Mouse (Mus musculus): ENCODE measurements around the gene Pex7. TPM values are rescaled to one million over a fixed set of nuclear protein-coding genes. Genes with fewer than 3 reads are reported as not detected.

Pex7 gene
- polyA plus RNA-seq, 1 experiment from 2014 or later: 44.5 TPM

DNA sequence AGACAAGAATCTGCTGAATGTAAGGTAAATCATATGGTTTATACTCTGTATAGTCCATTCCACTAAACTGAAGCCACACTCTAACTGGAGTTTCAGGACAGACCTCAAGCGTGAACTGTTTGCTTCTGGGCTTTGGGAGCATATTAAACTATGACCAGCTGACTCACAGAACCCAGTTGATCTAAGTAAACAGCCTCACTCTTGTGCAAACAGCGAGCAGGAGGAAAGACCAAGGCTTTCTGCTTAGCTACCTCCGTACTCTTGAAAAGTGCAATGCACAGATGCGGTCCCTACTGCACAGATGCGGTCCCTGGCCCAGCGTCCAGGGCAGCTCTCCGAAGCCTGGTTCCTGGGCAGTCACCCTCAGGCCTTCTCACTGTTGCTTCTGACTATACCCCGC, 30.2 kb downstream of the Pex7 start:
- H3K27me3 ChIP-seq (ENCODE audit: control insufficient read depth, insufficient read depth, low read length): no peaks in the 10 kb centered on the region
- no peak overlapping the region for H3K4me3 ChIP-seq (ENCODE audit: control insufficient read depth in 1 of 2, insufficient read depth in 1 of 2, low read depth in 1 of 2, low read length in 2 of 2)
- 89% methylated on average over 8 of the region's 8 CpGs for WGBS
- H3K36me3 ChIP-seq (ENCODE audit: control insufficient read depth, insufficient read depth, low read length): no peaks in the 10 kb centered on the region
- no peak overlapping the region for H3K4me2 ChIP-seq (ENCODE audit: low read length)
- no peaks in the 10 kb centered on the region for H3K9me3 ChIP-seq (ENCODE audit: control insufficient read depth, low read length)
- H3K4me1 ChIP-seq (ENCODE audit: control insufficient read depth in 2 of 2, insufficient read depth in 2 of 2, low read length in 2 of 2): no peaks in the 10 kb centered on the region; a peak in 1 of 4 replicates
- H3K27ac ChIP-seq (replicated peaks in 1 of 2; ENCODE audit: control insufficient read depth in 1 of 2, insufficient read depth in 1 of 2, low read depth in 2 of 2, low read length in 2 of 2): no peak overlapping the region
- no peak for ATAC-seq (ENCODE audit: insufficient number of reproducible peaks, insufficient read depth, low FRiP score, low read depth)
- no peak overlapping the region for H3K9ac ChIP-seq (ENCODE audit: low read length)

DNA sequence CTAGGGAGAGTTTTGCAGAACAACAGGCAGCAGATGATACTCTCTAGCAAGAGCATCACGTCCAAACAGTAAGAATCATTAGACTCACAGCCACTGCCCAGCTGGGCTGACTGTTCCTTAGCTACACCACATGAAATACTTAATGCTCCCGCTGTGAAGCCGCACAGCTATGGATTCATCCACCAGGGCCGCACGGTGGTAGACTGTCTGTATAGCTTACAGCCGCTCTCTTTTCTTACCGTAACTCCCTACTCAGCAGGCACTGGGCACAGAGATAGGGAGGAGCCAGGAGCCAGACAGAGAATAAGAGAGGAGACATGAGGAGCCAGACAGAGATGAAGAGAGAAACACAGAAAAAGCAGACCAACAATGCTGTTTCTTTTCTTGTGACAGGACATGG, 30.8 kb downstream of the Pex7 start:
- Histone ChIP-seq H3K36me3 (ENCODE audit: control insufficient read depth, insufficient read depth, low read length) (no peaks in the 10 kb centered on the region), H3K4me2 (ENCODE audit: low read length) (no peak overlapping the region), H3K4me1 (ENCODE audit: control insufficient read depth in 2 of 2, insufficient read depth in 2 of 2, low read length in 2 of 2) (no peaks in the 10 kb centered on the region; a peak in 1 of 4 replicates), H3K27ac (replicated peaks in 1 of 2; ENCODE audit: control insufficient read depth in 1 of 2, insufficient read depth in 1 of 2, low read depth in 2 of 2, low read length in 2 of 2) (no peak overlapping the region), H3K4me3 (ENCODE audit: control insufficient read depth in 1 of 2, insufficient read depth in 1 of 2, low read depth in 1 of 2, low read length in 2 of 2) (no peak overlapping the region), H3K27me3 (ENCODE audit: control insufficient read depth, insufficient read depth, low read length) (no peaks in the 10 kb centered on the region), H3K9me3 (ENCODE audit: control insufficient read depth, low read length) (no peaks in the 10 kb centered on the region), H3K9ac (ENCODE audit: low read length) (no peak overlapping the region)
- WGBS: 72% methylated on average over 7 of the region's 7 CpGs
- no peak for ATAC-seq (ENCODE audit: insufficient number of reproducible peaks, insufficient read depth, low FRiP score, low read depth)

DNA sequence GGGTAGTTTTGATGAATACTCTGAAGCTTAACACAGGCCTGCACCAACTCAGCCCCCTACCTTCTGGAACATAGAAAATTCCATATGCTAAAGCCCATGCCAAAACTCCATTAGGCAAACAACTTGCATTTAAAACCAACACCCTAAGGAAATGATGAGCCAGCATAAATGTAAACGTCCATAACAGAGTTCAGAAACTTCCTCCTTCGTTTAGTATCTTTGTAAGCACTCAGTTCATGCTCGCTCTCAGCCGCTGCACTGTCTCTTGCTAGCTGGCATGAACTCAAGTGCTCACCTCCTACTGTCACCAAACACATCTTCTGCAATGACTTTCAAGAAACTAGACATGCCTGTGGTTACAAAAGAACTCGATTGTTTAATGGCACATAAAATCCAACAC, 32.1 kb downstream of the Pex7 start:
- H3K9me3 ChIP-seq (ENCODE audit: control insufficient read depth, low read length): no peaks in the 10 kb centered on the region
- H3K27ac ChIP-seq (replicated peaks in 1 of 2; ENCODE audit: control insufficient read depth in 1 of 2, insufficient read depth in 1 of 2, low read depth in 2 of 2, low read length in 2 of 2): no peak overlapping the region
- no peak overlapping the region for H3K4me3 ChIP-seq (ENCODE audit: control insufficient read depth in 1 of 2, insufficient read depth in 1 of 2, low read depth in 1 of 2, low read length in 2 of 2)
- H3K36me3 ChIP-seq (ENCODE audit: control insufficient read depth, insufficient read depth, low read length): no peaks in the 10 kb centered on the region
- H3K27me3 ChIP-seq (ENCODE audit: control insufficient read depth, insufficient read depth, low read length): no peaks in the 10 kb centered on the region
- no peak overlapping the region for H3K9ac ChIP-seq (ENCODE audit: low read length)
- H3K4me1 ChIP-seq (ENCODE audit: control insufficient read depth in 2 of 2, insufficient read depth in 2 of 2, low read length in 2 of 2): no peaks in the 10 kb centered on the region; a peak in 1 of 4 replicates
- no peak for ATAC-seq (ENCODE audit: insufficient number of reproducible peaks, insufficient read depth, low FRiP score, low read depth)
- 85% methylated on average over 5 of the region's 5 CpGs for WGBS
- H3K4me2 ChIP-seq (ENCODE audit: low read length): no peak overlapping the region

DNA sequence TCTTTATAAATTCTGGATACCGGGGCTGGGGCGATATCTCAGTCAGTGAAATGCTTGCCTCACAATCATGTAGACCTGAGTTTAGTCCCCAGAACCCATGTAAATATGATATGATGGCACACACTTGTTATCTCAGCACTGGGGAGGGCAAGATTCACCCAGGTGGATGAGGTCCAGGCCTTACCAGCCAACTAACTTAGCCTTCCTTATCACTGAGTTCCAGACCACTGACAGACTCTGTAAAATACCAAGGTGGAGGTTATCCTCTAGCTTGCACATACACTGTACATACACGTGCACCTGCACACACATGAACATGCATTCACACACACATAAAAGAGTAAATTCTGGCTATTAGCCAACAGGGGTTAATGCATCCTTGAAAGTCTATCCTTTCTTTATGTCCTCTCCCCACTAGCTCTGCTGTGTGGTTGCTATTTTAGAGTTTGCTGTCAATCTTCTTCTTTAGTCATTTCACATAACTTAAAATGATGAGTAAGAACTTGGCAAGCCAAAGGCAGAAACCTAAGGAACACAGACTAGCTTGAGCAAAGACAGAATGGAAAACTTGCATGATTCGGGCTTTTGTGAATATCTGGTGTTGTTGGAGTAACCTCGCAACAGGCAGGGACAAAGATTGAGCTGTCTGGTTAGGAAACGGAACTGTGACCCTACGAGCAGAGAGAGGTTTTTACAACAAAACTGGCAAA, 51.7 kb downstream of the Pex7 start:
- no peak for ATAC-seq (ENCODE audit: insufficient number of reproducible peaks, insufficient read depth, low FRiP score, low read depth)
- no peak overlapping the region for H3K4me2 ChIP-seq (ENCODE audit: low read length)
- H3K36me3 ChIP-seq (ENCODE audit: control insufficient read depth, insufficient read depth, low read length): 0 out of 2 replicates have a peak, but pooled peaks cover 2% of the 10 kb centered on the region
- H3K4me1 ChIP-seq (ENCODE audit: control insufficient read depth in 2 of 2, insufficient read depth in 2 of 2, low read length in 2 of 2): peaks cover 3 to 13% of the 10 kb centered on the region in 2 experiments; a peak in 1 of 4 replicates
- peaks cover 39% of the 10 kb centered on the region for H3K27me3 ChIP-seq (ENCODE audit: control insufficient read depth, insufficient read depth, low read length)
- H3K9me3 ChIP-seq (ENCODE audit: control insufficient read depth, low read length): no peaks in the 10 kb centered on the region
- H3K9ac ChIP-seq (ENCODE audit: low read length): no peak overlapping the region
- H3K27ac ChIP-seq (replicated peaks in 1 of 2; ENCODE audit: control insufficient read depth in 1 of 2, insufficient read depth in 1 of 2, low read depth in 2 of 2, low read length in 2 of 2): no peak overlapping the region
- 84% methylated on average over 7 of the region's 7 CpGs for WGBS
- H3K4me3 ChIP-seq (ENCODE audit: control insufficient read depth in 1 of 2, insufficient read depth in 1 of 2, low read depth in 1 of 2, low read length in 2 of 2): no peak overlapping the region

DNA sequence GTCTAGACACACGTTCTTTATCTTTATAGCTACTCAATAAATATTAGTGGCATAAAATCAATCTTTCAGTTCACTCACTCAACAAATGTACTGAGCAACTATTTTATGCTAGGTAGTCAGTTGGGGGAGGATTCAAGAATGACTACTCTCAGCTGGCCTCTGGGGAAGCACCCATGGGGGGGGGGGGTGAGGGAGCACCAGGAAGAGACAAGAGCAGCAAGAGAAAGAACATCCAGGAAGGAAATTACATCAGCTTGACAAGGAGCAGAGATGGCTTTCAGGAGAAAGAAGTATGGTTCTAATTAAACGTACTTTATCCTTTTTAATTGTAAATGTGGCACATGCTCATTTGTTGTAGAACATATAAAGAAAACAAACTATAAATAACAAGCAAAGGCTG, 53.9 kb downstream of the Pex7 start:
- 53% methylated on average over 2 of the region's 2 CpGs for WGBS
- peaks cover 58% of the 10 kb centered on the region for H3K27me3 ChIP-seq (ENCODE audit: control insufficient read depth, insufficient read depth, low read length)

DNA sequence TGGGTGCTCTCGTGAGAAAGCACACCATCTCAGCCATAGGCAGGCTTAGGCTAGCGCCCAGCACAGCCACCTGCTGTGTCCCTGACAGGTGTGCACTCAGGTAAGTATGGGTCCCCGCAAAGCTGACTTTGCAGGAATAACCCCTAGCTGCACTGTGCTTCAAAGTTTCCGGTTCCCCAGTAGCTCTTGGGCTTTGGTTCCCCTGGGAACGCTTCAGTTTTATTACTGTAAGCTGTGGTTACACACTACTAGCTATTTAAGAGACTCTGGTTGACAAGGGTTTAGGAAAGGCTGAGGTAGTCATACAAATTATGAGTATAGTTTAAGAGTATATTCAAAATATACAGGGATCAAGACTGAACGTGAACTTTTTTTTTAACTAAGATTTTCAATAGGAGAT, 54.7 kb downstream of the Pex7 start:
- Histone ChIP-seq H3K27me3 (ENCODE audit: control insufficient read depth, insufficient read depth, low read length) (peaks cover 58% of the 10 kb centered on the region), H3K9me3 (ENCODE audit: control insufficient read depth, low read length) (no peaks in the 10 kb centered on the region), H3K36me3 (ENCODE audit: control insufficient read depth, insufficient read depth, low read length) (no peaks in the 10 kb centered on the region), H3K4me2 (ENCODE audit: low read length) (no peak overlapping the region), H3K4me1 (ENCODE audit: control insufficient read depth in 2 of 2, insufficient read depth in 2 of 2, low read length in 2 of 2) (peaks cover 7 to 21% of the 10 kb centered on the region in 2 experiments; a peak in 2 of 4 replicates), H3K27ac (replicated peaks in 1 of 2; ENCODE audit: control insufficient read depth in 1 of 2, insufficient read depth in 1 of 2, low read depth in 2 of 2, low read length in 2 of 2) (no peak overlapping the region), H3K4me3 (ENCODE audit: control insufficient read depth in 1 of 2, insufficient read depth in 1 of 2, low read depth in 1 of 2, low read length in 2 of 2) (no peak overlapping the region), H3K9ac (ENCODE audit: low read length) (no peak overlapping the region)
- 33% methylated on average over 6 of the region's 6 CpGs for WGBS
- ATAC-seq (ENCODE audit: insufficient number of reproducible peaks, insufficient read depth, low FRiP score, low read depth): no peak

More for the DNA sequence above, 53.9 kb downstream of the Pex7 start:
- ATAC-seq (ENCODE audit: insufficient number of reproducible peaks, insufficient read depth, low FRiP score, low read depth): no peak
- Histone ChIP-seq H3K4me3 (ENCODE audit: control insufficient read depth in 1 of 2, insufficient read depth in 1 of 2, low read depth in 1 of 2, low read length in 2 of 2) (no peak overlapping the region), H3K4me1 (ENCODE audit: control insufficient read depth in 2 of 2, insufficient read depth in 2 of 2, low read length in 2 of 2) (peaks cover 7 to 21% of the 10 kb centered on the region in 2 experiments; a peak in 2 of 4 replicates), H3K4me2 (ENCODE audit: low read length) (no peak overlapping the region), H3K27ac (replicated peaks in 1 of 2; ENCODE audit: control insufficient read depth in 1 of 2, insufficient read depth in 1 of 2, low read depth in 2 of 2, low read length in 2 of 2) (no peak overlapping the region), H3K9ac (ENCODE audit: low read length) (no peak overlapping the region), H3K9me3 (ENCODE audit: control insufficient read depth, low read length) (no peaks in the 10 kb centered on the region), H3K36me3 (ENCODE audit: control insufficient read depth, insufficient read depth, low read length) (no peaks in the 10 kb centered on the region)

DNA sequence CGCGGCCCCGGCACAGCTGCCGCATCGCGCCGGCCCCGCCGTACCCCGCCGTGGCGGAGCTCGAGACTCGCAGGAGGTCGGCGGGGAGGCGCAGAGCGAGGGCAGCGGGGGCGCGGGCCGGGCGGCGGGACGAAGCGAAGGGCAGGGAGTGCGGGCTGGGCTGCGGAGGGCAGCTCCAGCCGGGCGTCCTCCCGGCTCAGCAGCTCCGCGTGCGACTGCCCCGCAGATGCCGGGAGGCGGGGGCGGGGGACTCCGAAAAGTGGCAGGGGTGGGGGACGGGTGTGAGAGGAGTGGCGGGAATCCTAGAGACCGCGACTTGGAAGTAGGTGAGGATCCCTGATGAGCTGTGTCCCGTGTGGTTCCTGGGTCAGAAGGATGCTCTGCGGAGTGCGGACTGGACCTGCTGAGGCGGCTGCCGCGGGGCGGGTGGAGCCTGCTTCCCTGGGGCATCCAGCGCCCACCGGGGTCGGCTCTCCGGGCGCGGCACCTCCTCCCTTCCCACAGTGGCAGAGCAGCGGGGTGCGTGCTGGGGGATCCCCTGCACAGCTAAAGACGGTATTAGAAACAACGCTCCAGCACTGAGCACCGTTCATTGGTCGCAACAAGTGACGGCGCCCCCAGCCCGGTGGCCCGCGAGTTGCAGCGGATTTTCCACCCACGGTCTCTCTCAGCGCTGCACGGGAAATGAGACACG, 56.3 kb downstream of the Pex7 start, which contains the start of gene Slc35d3:
Gene Slc35d3, minus strand, starts transcription at position 462 of the 694 bp plus-strand sequence.
- H3K9me3 ChIP-seq (ENCODE audit: control insufficient read depth, low read length): no peaks in the 10 kb centered on the region
- H3K9ac ChIP-seq (ENCODE audit: low read length): peak within 1 kb of the TSS; percentile 65
- H3K27me3 ChIP-seq (ENCODE audit: control insufficient read depth, insufficient read depth, low read length): peaks cover 58% of the 10 kb centered on the region
- ATAC-seq (ENCODE audit: insufficient number of reproducible peaks, insufficient read depth, low FRiP score, low read depth): no peak
- WGBS: 1% methylated on average over 72 of the region's 72 CpGs
- H3K4me1 ChIP-seq (ENCODE audit: control insufficient read depth in 2 of 2, insufficient read depth in 2 of 2, low read length in 2 of 2): peaks cover 7 to 21% of the 10 kb centered on the region in 2 experiments; a peak in 2 of 4 replicates
- peak within 1 kb of the TSS; percentile 51 to 62 for H3K4me3 ChIP-seq (ENCODE audit: control insufficient read depth in 1 of 2, insufficient read depth in 1 of 2, low read depth in 1 of 2, low read length in 2 of 2)
- H3K27ac ChIP-seq (replicated peaks in 1 of 2; ENCODE audit: control insufficient read depth in 1 of 2, insufficient read depth in 1 of 2, low read depth in 2 of 2, low read length in 2 of 2): no peak within 1 kb of the TSS
- H3K4me2 ChIP-seq (ENCODE audit: low read length): peak within 1 kb of the TSS; percentile 99
- H3K36me3 ChIP-seq (ENCODE audit: control insufficient read depth, insufficient read depth, low read length): no peaks in the 10 kb centered on the region

Data from heart, embryonic 14.5 days (tissue).